Mouse (Mus musculus): ENCODE results near the gene Gsta1.
"Not testable (repeated sequence)": the region's sequence is repeated elsewhere in the genome, so short reads cannot be mapped to it uniquely, and the experiment has no call there.

DNA sequence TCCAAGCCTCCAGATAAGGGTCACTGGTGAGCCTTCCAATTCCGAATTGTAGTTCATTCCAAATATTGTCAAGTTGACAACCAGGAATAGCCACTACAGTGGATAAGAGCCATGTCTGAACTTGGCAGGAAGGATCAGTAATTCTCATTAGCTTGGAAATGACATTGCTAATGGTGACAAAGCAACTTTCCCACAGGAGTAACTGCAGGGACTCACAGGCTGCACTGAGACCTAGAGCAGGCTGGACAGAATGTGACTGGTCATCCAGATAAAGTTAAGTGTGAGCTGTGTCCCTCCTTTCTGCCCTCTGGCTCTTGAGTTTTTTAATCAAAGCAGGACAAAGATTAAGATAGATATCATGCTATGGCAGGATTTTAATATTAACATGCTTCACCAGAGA, 58.6 kb downstream of the Gsta1 start:
- not testable (repeated sequence) for TF ChIP-seq CTCF (IDR thresholded peaks at IDR 0.05; ENCODE audit: control insufficient read depth, insufficient read depth, low read length); POLR2A (IDR thresholded peaks at IDR 0.05; ENCODE audit: borderline replicate concordance, control insufficient read depth, low read depth, low read length)

Measured in bone marrow, adult 2 months (tissue).